Mouse (Mus musculus) olfactory bulb, adult 2 months (tissue): ENCODE data around the gene Grip1. TPM values are rescaled to one million over a fixed set of nuclear protein-coding genes. Genes with fewer than 3 reads are reported as not detected.

Experiments
- H3K27ac ChIP-seq: fragments of 200-500 bp; 2 replicates; pipeline ENCODE4 v1.5.1; 2012; ENCODE audit warnings: low read depth, low read length; ENCODE audit not compliant: insufficient read depth
- H3K4me1 ChIP-seq: fragments of 200-500 bp; 2 replicates; pipeline ENCODE4 v1.6.1; 2012; ENCODE audit warnings: low read length; ENCODE audit not compliant: control insufficient read depth, insufficient read depth
- H3K4me3 ChIP-seq: fragments of 200-500 bp; 2 replicates; pipeline ENCODE4 v1.5.1; 2012; ENCODE audit warnings: mild to moderate bottlenecking, low read depth, low read length, moderate library complexity; ENCODE audit not compliant: insufficient read depth
- CTCF ChIP-seq: fragments of 200-500 bp; IDR thresholded peaks from 2 replicates; pipeline ENCODE4 v1.5.1; 2012; ENCODE audit warnings: low read depth, mild to moderate bottlenecking, low read length, moderate library complexity; ENCODE audit not compliant: insufficient read depth
- POLR2A ChIP-seq: fragments of 200-500 bp; IDR thresholded peaks from 2 replicates; pipeline ENCODE4 v1.6.1; 2012; ENCODE audit warnings: mild to moderate bottlenecking, low read depth, low read length, moderate library complexity; ENCODE audit not compliant: insufficient read depth
- WGBS: fragments of 180-500 bp; shearing (Covaris S2); methylation state at CpG from one replicate; pipeline ENCODE4 v1.1.7; 2018; 5-methylcytosine and 5-hydroxymethylcytosine counted together
- polyA plus RNA-seq: library from polyadenylated mRNA; stranded (reverse); fragments of >200 nt; gene quantifications from 2 replicates; pipeline ENCODE4 v1.2.4, GENCODE M21; 2012; ENCODE audit warnings: low replicate concordance; ENCODE audit not compliant: missing spikeins, insufficient read depth, insufficient read length

The Grip1 gene
- polyA plus RNA-seq, 1 experiment = not detected

DNA sequence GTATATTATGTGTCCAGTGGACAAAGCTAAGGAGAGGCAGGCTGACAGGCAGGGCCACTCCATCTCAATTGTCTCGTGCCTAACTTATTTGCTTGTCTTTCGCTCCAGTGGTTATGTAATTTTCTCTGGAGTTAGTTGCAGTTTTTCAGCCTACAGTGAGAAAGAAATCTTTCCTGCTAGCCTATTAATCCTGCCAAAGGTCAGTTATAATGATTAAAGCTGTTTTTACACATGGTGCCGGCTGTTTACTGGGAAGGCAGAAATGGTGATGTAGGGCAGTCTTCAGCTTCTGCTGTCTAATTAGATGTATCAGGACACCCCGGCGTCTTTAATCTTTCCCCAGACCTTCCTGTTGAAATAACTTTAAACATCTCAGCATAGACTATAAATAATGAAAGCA is 276.6 kb downstream of the Grip1 start:
- 51% methylated on average over 5 of the region's 5 CpGs for WGBS
- no peak overlapping the region for H3K27ac ChIP-seq
- TF ChIP-seq CTCF = no peak
- TF ChIP-seq POLR2A = no peak

DNA sequence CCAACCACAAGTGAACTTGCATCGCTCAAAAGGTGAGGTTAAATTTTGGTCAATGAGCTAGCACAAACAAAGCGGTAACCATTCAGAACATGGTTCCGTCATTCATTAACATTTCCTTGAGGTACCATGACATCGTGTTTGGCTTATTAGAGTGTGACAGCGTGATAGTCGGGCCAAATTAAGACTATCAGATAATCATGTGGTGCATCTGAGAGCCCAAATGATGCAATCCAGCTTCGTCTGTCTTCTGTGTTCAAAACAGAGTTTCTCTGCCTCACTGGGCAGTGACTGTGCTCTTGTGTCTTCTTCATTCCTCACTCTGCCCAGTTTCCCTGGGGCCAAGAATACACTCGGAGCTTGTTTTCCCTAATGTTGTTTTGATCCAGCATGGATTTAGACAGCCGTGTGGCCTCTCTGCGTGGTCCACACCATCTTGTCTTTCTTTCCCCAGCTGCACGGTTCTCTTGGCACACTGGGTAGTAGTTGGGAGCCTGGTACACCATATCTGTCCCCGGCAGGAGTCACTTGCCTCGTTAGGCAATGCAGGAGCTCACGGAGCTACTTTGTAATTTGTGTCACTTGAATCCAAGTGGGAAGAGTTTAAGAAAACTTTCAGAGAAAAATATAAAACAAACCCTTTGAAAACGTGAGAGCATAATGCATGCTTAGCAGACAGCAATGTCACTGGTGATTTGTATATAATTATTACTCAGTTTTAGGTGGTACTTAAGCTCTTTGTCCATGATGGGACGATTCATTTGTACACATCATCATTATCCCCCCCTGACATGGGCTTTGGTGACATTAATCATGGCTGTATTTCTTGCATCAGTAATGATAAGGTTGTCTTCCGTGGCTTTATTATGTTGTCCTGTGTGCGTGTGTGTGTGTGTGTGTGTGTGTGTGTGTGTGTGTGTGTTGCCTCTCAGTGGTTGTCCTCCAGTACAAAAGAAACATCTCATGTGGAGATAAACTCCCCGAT is 281.7 kb downstream of the Grip1 start:
- H3K27ac ChIP-seq = peak overlapping the region; percentile 83
- H3K4me3 ChIP-seq = no peak overlapping the region
- peaks cover 11% of the 10 kb centered on the region for H3K4me1 ChIP-seq
- WGBS = 23% methylated on average over 19 of the region's 19 CpGs
- TF ChIP-seq POLR2A (no peak), CTCF (no peak)

More for the DNA sequence above, 276.6 kb downstream of the Grip1 start:
- Histone ChIP-seq H3K4me1 (peaks cover 19% of the 10 kb centered on the region), H3K4me3 (no peak overlapping the region)

DNA sequence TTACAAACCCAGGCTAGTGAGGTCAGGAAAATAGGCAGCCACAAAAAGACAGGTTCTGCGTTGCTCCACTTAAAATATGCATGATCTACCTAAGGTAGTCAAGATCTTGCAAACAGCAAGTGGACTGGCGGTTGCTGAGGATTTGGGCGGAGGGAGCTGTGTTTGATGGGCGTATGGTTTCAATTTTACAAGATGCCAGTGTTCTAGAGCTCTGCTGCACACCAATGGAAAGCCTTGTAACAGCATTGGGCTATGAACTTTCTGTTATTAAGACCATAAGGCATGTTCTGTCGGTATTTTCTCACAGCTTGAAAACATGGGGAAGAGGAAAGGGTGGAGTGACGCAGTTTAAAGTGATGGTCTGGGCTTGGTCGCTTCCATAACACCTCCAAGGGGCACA is 285.8 kb downstream of the Grip1 start:
- Histone ChIP-seq H3K4me3 (no peak overlapping the region), H3K27ac (no peak overlapping the region), H3K4me1 (peaks cover 9% of the 10 kb centered on the region)
- WGBS = 92% methylated on average over 7 of the region's 7 CpGs
- TF ChIP-seq CTCF = no peak
- TF ChIP-seq POLR2A = no peak

DNA sequence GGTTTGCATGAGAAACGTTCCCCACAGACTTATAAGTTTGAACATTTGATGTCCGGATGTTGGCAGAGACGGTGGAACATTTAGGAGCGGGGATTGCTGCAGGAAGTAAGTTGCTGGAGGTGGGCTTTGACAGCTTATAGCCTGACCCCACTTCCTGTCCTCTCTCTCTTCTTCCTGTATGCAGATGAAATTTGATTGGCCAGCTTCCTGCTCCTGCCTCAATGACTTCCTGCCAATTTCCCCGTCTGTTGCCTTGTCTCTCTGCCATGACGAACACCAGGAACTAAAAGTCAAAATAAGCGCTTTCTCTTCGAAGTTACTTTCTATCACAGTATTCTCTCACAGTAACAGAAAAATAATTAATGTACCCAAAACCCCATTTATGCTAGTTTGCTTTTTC is 289.1 kb downstream of the Grip1 start:
- Histone ChIP-seq H3K4me1 (peaks cover 3% of the 10 kb centered on the region), H3K27ac (no peak overlapping the region), H3K4me3 (no peak overlapping the region)
- WGBS = 83% methylated on average over 8 of the region's 8 CpGs
- no peak for TF ChIP-seq POLR2A
- TF ChIP-seq CTCF = no peak

DNA sequence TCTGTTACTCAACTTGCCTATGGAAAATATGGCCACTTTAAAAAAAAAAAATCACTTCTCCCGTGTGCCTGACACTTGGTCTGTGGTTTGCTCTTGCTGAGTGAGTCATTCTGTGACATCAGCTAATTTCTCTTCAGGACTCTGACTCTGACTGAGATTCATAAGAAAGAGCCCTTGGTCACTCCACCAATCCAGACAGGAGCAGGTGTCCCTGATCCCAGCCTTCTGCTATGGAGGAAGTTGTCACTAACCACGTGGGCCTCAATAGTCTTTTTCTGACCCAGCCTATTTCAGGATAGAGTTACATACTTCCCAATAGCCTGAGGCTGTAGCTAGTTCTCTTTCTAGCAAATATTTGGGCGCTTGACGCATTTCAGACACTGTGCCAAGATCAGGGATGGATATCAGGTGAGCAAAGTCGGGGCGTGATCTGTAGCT is 298.8 kb downstream of the Grip1 start:
- Histone ChIP-seq H3K4me1 (no peaks in the 10 kb centered on the region), H3K27ac (no peak overlapping the region), H3K4me3 (no peak overlapping the region)
- TF ChIP-seq CTCF (no peak), POLR2A (no peak)
- WGBS = 80% methylated on average over 6 of the region's 6 CpGs

DNA sequence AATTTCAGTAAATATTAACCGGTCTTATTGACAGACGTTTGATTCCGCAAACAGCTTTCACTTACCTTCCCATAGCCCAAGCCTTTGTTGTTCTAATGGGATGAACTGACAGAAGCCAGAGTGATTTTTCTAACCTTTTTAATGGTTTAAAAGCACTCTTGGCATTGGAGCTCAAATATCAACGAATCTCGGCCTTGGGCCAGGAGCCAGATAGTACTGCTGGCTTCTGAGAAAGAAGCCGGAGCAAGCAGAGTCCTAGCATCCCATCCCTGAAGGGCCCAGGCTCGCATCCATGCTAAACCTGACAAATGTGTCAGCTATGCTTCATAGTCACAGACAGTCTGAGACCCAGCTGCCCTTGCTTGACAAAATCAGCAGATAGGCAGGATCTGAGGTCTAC is 302.6 kb downstream of the Grip1 start:
- Histone ChIP-seq H3K4me1 (peaks cover under 1% of the 10 kb centered on the region; the same call in 1 of the 2 replicates), H3K4me3 (no peak overlapping the region), H3K27ac (no peak overlapping the region)
- WGBS = 79% methylated on average over 7 of the region's 7 CpGs
- TF ChIP-seq CTCF = no peak
- no peak for TF ChIP-seq POLR2A

DNA sequence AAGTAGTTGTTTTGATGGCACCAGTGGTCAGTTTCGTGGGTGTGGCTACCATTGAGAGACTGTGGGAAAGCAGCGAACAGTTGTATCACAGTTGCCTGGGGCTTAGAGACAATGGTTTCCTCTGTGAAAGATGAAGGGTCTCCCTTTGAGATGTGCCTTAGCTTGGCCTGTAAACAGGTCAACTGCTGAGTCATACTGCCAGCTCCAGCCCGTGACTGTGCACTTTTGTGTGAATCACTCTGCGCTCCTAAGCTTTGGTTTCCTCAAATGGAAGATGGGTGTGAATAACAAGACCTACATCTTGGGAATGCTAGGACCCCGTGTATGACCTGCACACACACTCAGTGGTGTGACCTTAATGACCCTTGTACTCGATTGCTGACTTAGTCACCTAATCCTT is 303.6 kb downstream of the Grip1 start:
- Histone ChIP-seq H3K4me1 (peaks cover 9% of the 10 kb centered on the region), H3K4me3 (no peak overlapping the region), H3K27ac (no peak overlapping the region)
- WGBS = 86% methylated on average over 6 of the region's 6 CpGs
- TF ChIP-seq CTCF (no peak), POLR2A (no peak)

DNA sequence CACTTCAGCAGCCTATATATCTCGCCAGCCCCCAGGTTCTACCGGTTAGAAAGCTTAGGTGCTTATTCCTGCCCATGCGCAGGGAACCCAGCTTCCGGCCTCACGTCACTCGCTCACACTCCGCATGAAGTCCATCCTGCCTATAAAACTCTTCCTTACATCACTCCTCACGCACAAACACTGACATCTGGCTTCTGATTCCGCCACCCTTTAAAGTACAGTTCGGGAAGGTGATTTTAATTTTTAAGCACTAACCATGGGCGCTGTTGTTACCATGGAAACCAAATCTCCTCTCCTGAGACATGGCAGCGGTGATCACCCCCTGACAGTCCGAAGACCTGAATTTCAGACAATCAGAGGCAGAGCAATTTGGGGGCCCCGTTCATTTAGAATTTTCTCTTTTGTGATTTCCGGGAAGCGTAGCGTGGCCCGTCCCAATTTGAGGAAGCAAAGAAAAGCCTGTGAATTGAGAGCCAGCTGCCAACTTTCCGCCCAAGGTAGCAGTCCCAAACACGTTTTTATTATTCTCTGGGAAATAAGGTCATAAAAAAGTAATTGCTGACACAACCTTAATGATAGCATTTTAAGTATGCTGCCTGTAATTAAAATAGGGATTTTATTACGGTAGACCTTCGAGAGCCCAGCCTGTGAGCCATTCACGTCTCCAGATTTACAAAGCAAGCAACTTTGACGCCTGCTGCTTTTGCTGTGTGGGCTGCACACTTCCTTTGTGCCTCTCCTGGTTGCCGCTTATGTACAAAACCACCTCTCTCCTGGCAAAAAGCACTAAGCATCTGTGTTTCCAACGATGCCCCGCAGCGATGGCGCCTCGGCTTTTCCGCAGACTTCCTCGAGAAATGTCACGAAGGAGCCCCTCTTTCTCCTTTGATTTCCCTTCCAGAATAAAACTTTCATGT is 308.1 kb downstream of the Grip1 start:
- Histone ChIP-seq H3K4me3 (no peak overlapping the region), H3K4me1 (peaks cover 9% of the 10 kb centered on the region), H3K27ac (no peak overlapping the region)
- 41% methylated on average over 33 of the region's 33 CpGs for WGBS
- TF ChIP-seq POLR2A (no peak), CTCF (no peak)

DNA sequence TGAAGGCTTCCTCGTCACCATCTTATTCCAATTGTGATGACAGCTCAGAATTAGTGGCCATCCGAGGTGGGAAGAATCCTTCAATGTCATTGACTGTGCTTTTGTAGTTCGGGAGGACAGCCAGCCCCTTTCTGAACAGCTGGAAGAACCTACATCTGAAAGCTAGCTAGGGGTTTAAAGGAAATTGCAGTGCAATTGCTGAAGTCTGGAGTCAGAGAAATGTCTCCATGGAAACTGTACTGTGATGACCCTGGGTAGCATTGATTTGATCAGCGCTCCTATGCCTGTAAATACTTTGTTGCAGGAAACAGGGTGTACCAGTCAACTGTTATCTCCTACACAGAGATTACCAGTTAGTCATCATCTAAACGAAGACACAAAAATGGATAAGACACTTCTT is 325.2 kb downstream of the Grip1 start:
- Histone ChIP-seq H3K4me1 (no peaks in the 10 kb centered on the region), H3K27ac (peak overlapping the region; percentile 62), H3K4me3 (no peak overlapping the region)
- 26% methylated on average over 5 of the region's 5 CpGs for WGBS
- no peak for TF ChIP-seq POLR2A
- no peak for TF ChIP-seq CTCF
